Mouse (Mus musculus): ENCODE measurements around the gene Gm49373. TPM values are rescaled to one million over a fixed set of nuclear protein-coding genes. Genes with fewer than 3 reads are reported as not detected.

The Gm49373 gene
- polyA plus RNA-seq, 1 experiment, result 0.96 TPM

- no peak overlapping the region for H3K4me3 ChIP-seq (ENCODE audit: insufficient read depth, poor library complexity, severe bottlenecking)
- TF ChIP-seq USF1 (IDR thresholded peaks at IDR 0.05; ENCODE audit: low read depth) (no peak), MYOG (IDR thresholded peaks at IDR 0.05; ENCODE audit: control insufficient read depth, extremely low read depth, insufficient read length) (no peak), CEBPB (IDR thresholded peaks at IDR 0.05; ENCODE audit: low read depth) (no peak), MAX (IDR thresholded peaks at IDR 0.05) (no peak), CTCF (IDR thresholded peaks at IDR 0.05; ENCODE audit: control insufficient read depth, insufficient read depth, insufficient read length) (no peak), MYOD1 (IDR thresholded peaks at IDR 0.05; ENCODE audit: control insufficient read depth, insufficient read length, low read depth) (no peak), FOSL1 (IDR thresholded peaks at IDR 0.05; ENCODE audit: insufficient read depth, low read length, poor library complexity, severe bottlenecking) (no peak)
- no peaks in the 10 kb centered on the region for H3K36me3 ChIP-seq (ENCODE audit: control insufficient read depth, insufficient read depth)
- no peaks in the 10 kb centered on the region for H3K79me3 ChIP-seq (ENCODE audit: low read depth)
- H3ac ChIP-seq (ENCODE audit: control insufficient read depth, insufficient read length, low read depth), result no peak overlapping the region
- H3K79me2 ChIP-seq (ENCODE audit: control insufficient read depth, insufficient read depth), result no peaks in the 10 kb centered on the region
- no peaks in the 10 kb centered on the region for H3K27me3 ChIP-seq (ENCODE audit: control insufficient read depth, insufficient read depth, insufficient read length)
These were observed 27.7 kb upstream of the Gm49373 start for GRCm38 (mm10) chr9:21100447-21101161.

GRCm38 (mm10) chr9:21097793-21098192 lies 24.9 kb upstream of the Gm49373 start:
- Histone ChIP-seq H3K4me3 (ENCODE audit: insufficient read depth, poor library complexity, severe bottlenecking) (no peak overlapping the region), H3K79me3 (ENCODE audit: low read depth) (no peaks in the 10 kb centered on the region), H3K79me2 (ENCODE audit: control insufficient read depth, insufficient read depth) (no peaks in the 10 kb centered on the region), H3K27me3 (ENCODE audit: control insufficient read depth, insufficient read depth, insufficient read length) (no peaks in the 10 kb centered on the region), H3ac (ENCODE audit: control insufficient read depth, insufficient read length, low read depth) (no peak overlapping the region), H3K36me3 (ENCODE audit: control insufficient read depth, insufficient read depth) (no peaks in the 10 kb centered on the region)
- TF ChIP-seq FOSL1 (IDR thresholded peaks at IDR 0.05; ENCODE audit: insufficient read depth, low read length, poor library complexity, severe bottlenecking), result no peak

- Histone ChIP-seq H3ac (ENCODE audit: control insufficient read depth, insufficient read length, low read depth) (no peak overlapping the region), H3K36me3 (ENCODE audit: control insufficient read depth, insufficient read depth) (no peaks in the 10 kb centered on the region), H3K27me3 (ENCODE audit: control insufficient read depth, insufficient read depth, insufficient read length) (no peaks in the 10 kb centered on the region), H3K79me3 (ENCODE audit: low read depth) (peaks cover 8% of the 10 kb centered on the region), H3K4me3 (ENCODE audit: insufficient read depth, poor library complexity, severe bottlenecking) (no peak overlapping the region), H3K79me2 (ENCODE audit: control insufficient read depth, insufficient read depth) (peaks cover 7% of the 10 kb centered on the region)
- TF ChIP-seq USF1 (IDR thresholded peaks at IDR 0.05; ENCODE audit: low read depth) (no peak), CTCF (IDR thresholded peaks at IDR 0.05; ENCODE audit: control insufficient read depth, insufficient read depth, insufficient read length) (no peak), MYOG (IDR thresholded peaks at IDR 0.05; ENCODE audit: control insufficient read depth, extremely low read depth, insufficient read length) (no peak), MYOD1 (IDR thresholded peaks at IDR 0.05; ENCODE audit: control insufficient read depth, insufficient read length, low read depth) (no peak), FOSL1 (IDR thresholded peaks at IDR 0.05; ENCODE audit: insufficient read depth, low read length, poor library complexity, severe bottlenecking) (no peak), CEBPB (IDR thresholded peaks at IDR 0.05; ENCODE audit: low read depth) (no peak)
These were observed 23.1 kb upstream of the Gm49373 start for GRCm38 (mm10) chr9:21095958-21096357.

- TF ChIP-seq MAX (IDR thresholded peaks at IDR 0.05) (no peak), MYOG (IDR thresholded peaks at IDR 0.05; ENCODE audit: control insufficient read depth, extremely low read depth, insufficient read length) (no peak)
- Histone ChIP-seq H3K36me3 (ENCODE audit: control insufficient read depth, insufficient read depth) (peaks cover 15% of the 10 kb centered on the region), H3ac (ENCODE audit: control insufficient read depth, insufficient read length, low read depth) (no peak overlapping the region), H3K79me2 (ENCODE audit: control insufficient read depth, insufficient read depth) (peaks cover 32% of the 10 kb centered on the region), H3K4me3 (ENCODE audit: insufficient read depth, poor library complexity, severe bottlenecking) (no peak overlapping the region), H3K27me3 (ENCODE audit: control insufficient read depth, insufficient read depth, insufficient read length) (no peaks in the 10 kb centered on the region), H3K79me3 (ENCODE audit: low read depth) (peaks cover 33% of the 10 kb centered on the region)
These were observed 20.5 kb upstream of the Gm49373 start for GRCm38 (mm10) chr9:21093423-21093822.

GRCm38 (mm10) chr9:21091707-21092320 lies 18.9 kb upstream of the Gm49373 start, which contains the start of the genes Gm38431 and Raver1:
Gene Gm38431 (minus strand): TSS chr9:21091997.
Gene Raver1 (minus strand): TSS chr9:21092008.
- Histone ChIP-seq H3K36me3 (ENCODE audit: control insufficient read depth, insufficient read depth) (peaks cover 30% of the 10 kb centered on the region), H3K27me3 (ENCODE audit: control insufficient read depth, insufficient read depth, insufficient read length) (no peaks in the 10 kb centered on the region), H3K4me3 (ENCODE audit: insufficient read depth, poor library complexity, severe bottlenecking) (peak within 1 kb of the TSS; percentile 72), H3K79me3 (ENCODE audit: low read depth) (peaks cover 44% of the 10 kb centered on the region), H3K79me2 (ENCODE audit: control insufficient read depth, insufficient read depth) (peaks cover 48% of the 10 kb centered on the region), H3ac (ENCODE audit: control insufficient read depth, insufficient read length, low read depth) (peak within 1 kb of the TSS; percentile 69)
- TF ChIP-seq USF1 (IDR thresholded peaks at IDR 0.05; ENCODE audit: low read depth) (no peak), MYOG (IDR thresholded peaks at IDR 0.05; ENCODE audit: control insufficient read depth, extremely low read depth, insufficient read length) (no peak), CTCF (IDR thresholded peaks at IDR 0.05; ENCODE audit: control insufficient read depth, insufficient read depth, insufficient read length) (no peak), CEBPB (IDR thresholded peaks at IDR 0.05; ENCODE audit: low read depth) (no peak), MYOD1 (IDR thresholded peaks at IDR 0.05; ENCODE audit: control insufficient read depth, insufficient read length, low read depth) (no peak), FOSL1 (IDR thresholded peaks at IDR 0.05; ENCODE audit: insufficient read depth, low read length, poor library complexity, severe bottlenecking) (no peak), MAX (IDR thresholded peaks at IDR 0.05) (no peak)
